11 mouse cellular contexts compared by ENCODE assay signal in genomic region chr11:98873900-98874299, GRCm38 (mm10). TPM values are rescaled to one million over a fixed set of nuclear protein-coding genes. Genes with fewer than 3 reads are reported as not detected.
DNase-seq lines count a peak whose midpoint lies in the region; ATAC-seq and TF ChIP-seq lines count a peak whose summit lies in the region.
"Had no signal": no experiment of that assay in that cellular context is flagged by ENCODE, and none has a peak within 500 bp of the region (broad histone marks: within the 10 kb centered on the region; RNA-seq: fewer than 3 reads in every experiment).

No protein-coding gene starts in this region.

- H3K79me2 ChIP-seq in myocyte (ENCODE audit: control insufficient read depth, insufficient read depth) = peaks cover 44% of the 10 kb centered on the region

- peak; percentile 50 for DNase-seq in heart, adult 8-10 months (ENCODE audit: low spot score)
- no peak for DNase-seq in cerebellum, adult 11 months
- DNase-seq in right cerebral cortex, adult 18-20 months = no peak
- DNase-seq: gastrocnemius, postnatal 25 days had no signal

- no peak for TF ChIP-seq POLR2A in myocyte (IDR thresholded peaks at IDR 0.05; ENCODE audit: insufficient read length, low read depth)

- 89% methylated on average over 9 of the region's 9 CpGs for WGBS in heart, embryonic 12.5 days
- 65% methylated on average over 9 of the region's 9 CpGs for WGBS in liver, embryonic 15.5 days (ENCODE audit: insufficient replicate concordance)
- WGBS in forebrain, embryonic 16.5 days = 95% methylated on average over 9 of the region's 9 CpGs

- ATAC-seq in heart, embryonic 12.5 days (ENCODE audit: insufficient number of reproducible peaks, low FRiP score) = no peak
- peak; percentile 92 for ATAC-seq in erythroblast, adult 5-6 weeks (replicated peaks; ENCODE audit: low FRiP score, poor library complexity, severe bottlenecking)
- peak; percentile 64 for ATAC-seq in liver, embryonic 15.5 days (ENCODE audit: insufficient read depth)
- no peak for ATAC-seq in forebrain, embryonic 16.5 days

- H3K27ac ChIP-seq in heart, embryonic 12.5 days (ENCODE audit: poor library complexity, severe bottlenecking) = no peak overlapping the region
- no peak overlapping the region for H3K27ac ChIP-seq in liver, embryonic 15.5 days (replicated peaks)
- no peak overlapping the region for H3K27ac ChIP-seq in forebrain, embryonic 16.5 days (ENCODE audit: low read length)
- H3K27ac ChIP-seq: limb, embryonic 10.5 days had no signal

- no peak overlapping the region for H3K4me2 ChIP-seq in heart, embryonic 12.5 days
- H3K4me2 ChIP-seq in liver, embryonic 15.5 days = no peak overlapping the region
- peak overlapping the region; percentile 8 for H3K4me2 ChIP-seq in myocyte (ENCODE audit: low read depth)
- no peak overlapping the region for H3K4me2 ChIP-seq in forebrain, embryonic 16.5 days (ENCODE audit: low read length)

- H3K4me1 ChIP-seq in heart, embryonic 12.5 days (replicated peaks) = peaks cover 28% of the 10 kb centered on the region
- H3K4me1 ChIP-seq in liver, embryonic 15.5 days (replicated peaks) = peaks cover 25% of the 10 kb centered on the region
- peaks cover 6% of the 10 kb centered on the region for H3K4me1 ChIP-seq in forebrain, embryonic 16.5 days (replicated peaks; ENCODE audit: control insufficient read depth, insufficient read depth, low read length)

- H3ac ChIP-seq in myocyte (ENCODE audit: control insufficient read depth, insufficient read length) = no peak overlapping the region

- no peak overlapping the region for H3K4me3 ChIP-seq in heart, embryonic 12.5 days
- H3K4me3 ChIP-seq in liver, embryonic 15.5 days (replicated peaks) = no peak overlapping the region
- H3K4me3 ChIP-seq in myocyte = no peak overlapping the region
- H3K4me3 ChIP-seq in forebrain, embryonic 16.5 days (replicated peaks; ENCODE audit: low read length) = no peak overlapping the region
- H3K4me3 ChIP-seq: erythroblast, embryonic 14.5 days; limb, embryonic 10.5 days had no signal

- no peaks in the 10 kb centered on the region for H3K27me3 ChIP-seq in heart, embryonic 12.5 days (replicated peaks)
- no peaks in the 10 kb centered on the region for H3K27me3 ChIP-seq in liver, embryonic 15.5 days
- no peaks in the 10 kb centered on the region for H3K27me3 ChIP-seq in myocyte (ENCODE audit: control insufficient read depth, insufficient read depth, insufficient read length)
- no peaks in the 10 kb centered on the region for H3K27me3 ChIP-seq in forebrain, embryonic 16.5 days (replicated peaks; ENCODE audit: control insufficient read depth, insufficient read depth, low read length)

- no peak overlapping the region for H3K9ac ChIP-seq in heart, embryonic 12.5 days
- H3K9ac ChIP-seq in liver, embryonic 15.5 days = no peak overlapping the region
- no peak overlapping the region for H3K9ac ChIP-seq in forebrain, embryonic 16.5 days (replicated peaks; ENCODE audit: low read depth, low read length)

- H3K9me3 ChIP-seq in heart, embryonic 12.5 days (replicated peaks) = no peaks in the 10 kb centered on the region
- H3K9me3 ChIP-seq in liver, embryonic 15.5 days (replicated peaks) = no peaks in the 10 kb centered on the region
- H3K9me3 ChIP-seq in forebrain, embryonic 16.5 days (ENCODE audit: control insufficient read depth, low read length) = no peaks in the 10 kb centered on the region
- H3K9me3 ChIP-seq: limb, embryonic 10.5 days had no signal

- H3K36me3 ChIP-seq in heart, embryonic 12.5 days = peaks cover 22% of the 10 kb centered on the region
- peaks cover 30% of the 10 kb centered on the region for H3K36me3 ChIP-seq in liver, embryonic 15.5 days (replicated peaks)
- H3K36me3 ChIP-seq in myocyte (ENCODE audit: control insufficient read depth, insufficient read depth) = no peaks in the 10 kb centered on the region
- H3K36me3 ChIP-seq in forebrain, embryonic 16.5 days (ENCODE audit: control insufficient read depth, insufficient read depth) = peaks cover 3% of the 10 kb centered on the region; the same call in 1 of the 2 replicates

TF ChIP-seq in myocyte, 11 proteins besides CTCF, POLR2A, EP300 and RAD21:
- TF ChIP-seq MYOG (IDR thresholded peaks at IDR 0.05; ENCODE audit: control insufficient read depth in 1 of 3, insufficient read depth in 1 of 3, insufficient read length in 2 of 3, low read depth in 2 of 3) (no peak), USF1 (IDR thresholded peaks at IDR 0.05; ENCODE audit: low read depth) (no peak), MAX (IDR thresholded peaks at IDR 0.05; ENCODE audit: low read depth) (no peak), TCF3 (IDR thresholded peaks at IDR 0.05; ENCODE audit: insufficient read length, low read depth) (no peak), REST (IDR thresholded peaks at IDR 0.05; ENCODE audit: insufficient read depth, insufficient read length) (no peak), SRF (IDR thresholded peaks at IDR 0.05; ENCODE audit: control insufficient read depth, insufficient read length, low read depth) (no peak), MYOD1 (IDR thresholded peaks at IDR 0.05; ENCODE audit: control insufficient read depth in 1 of 3, insufficient read length in 2 of 3, low read depth in 2 of 3) (no peak), TCF12 (IDR thresholded peaks at IDR 0.05; ENCODE audit: insufficient read depth, poor library complexity, severe bottlenecking) (no peak), POLR2AphosphoS2 (IDR thresholded peaks at IDR 0.05; ENCODE audit: insufficient read length, low read depth) (no peak), E2F4 (IDR thresholded peaks at IDR 0.05; ENCODE audit: insufficient read depth) (no peak), CEBPB (IDR thresholded peaks at IDR 0.05; ENCODE audit: insufficient read depth, poor library complexity, severe bottlenecking) (no peak)

RNA-seq across cellular contexts. Expression of gene Wipf2, which starts 10.5 kb away (rescaled TPM):
- 10 to 100 TPM in 3 of 4 experiments, 1 to 10 TPM in 1; 9.4 to 12.6 (median 11.5) TPM for total RNA-seq in heart, adult 8-10 months (2022)
- 3.0 and 3.3 TPM in 2 replicates for polyA plus RNA-seq in heart, embryonic 12.5 days (2016; fragmentation: Nextera tagmentation; extraction: Ambion mirVana)
- 9.4 and 21.7 TPM in 2 replicates for total RNA-seq in erythroblast, adult 5-6 weeks (2015; ENCODE audit: low replicate concordance)
- total RNA-seq in erythroblast, adult 5-6 weeks (2017; ENCODE audit: low replicate concordance) = 6.4 and 8.2 TPM in 2 replicates
- 1.2 and 1.3 TPM in 2 replicates for polyA plus RNA-seq in liver, embryonic 15.5 days (2015; fragmentation: Nextera tagmentation; extraction: Ambion mirVana)
- 5.3 TPM for polyA plus RNA-seq in myocyte (2012; fragmentation: generic; extraction: Trizol)
- polyA plus RNA-seq in forebrain, embryonic 16.5 days (2015; fragmentation: Nextera tagmentation; extraction: Ambion mirVana) = 4.6 and 5.1 TPM in 2 replicates

RNA-seq across cellular contexts. Expression of gene Cdc6, which starts 33.7 kb away (rescaled TPM):
- under 1 TPM; 0.16 to 0.49 (median 0.25) TPM for total RNA-seq in heart, adult 8-10 months (2022)
- polyA plus RNA-seq in heart, embryonic 12.5 days (2016; fragmentation: Nextera tagmentation; extraction: Ambion mirVana) = 27.0 and 27.7 TPM in 2 replicates
- total RNA-seq in erythroblast, adult 5-6 weeks (2015; ENCODE audit: low replicate concordance) = 20.0 and 20.1 TPM in 2 replicates
- total RNA-seq in erythroblast, adult 5-6 weeks (2017; ENCODE audit: low replicate concordance) = 46.7 and 54.2 TPM in 2 replicates
- 54.6 and 58.0 TPM in 2 replicates for polyA plus RNA-seq in liver, embryonic 15.5 days (2015; fragmentation: Nextera tagmentation; extraction: Ambion mirVana)
- polyA plus RNA-seq in myocyte (2012; fragmentation: generic; extraction: Trizol) = 2.6 TPM
- 10.3 and 10.9 TPM in 2 replicates for polyA plus RNA-seq in forebrain, embryonic 16.5 days (2015; fragmentation: Nextera tagmentation; extraction: Ambion mirVana)

RNA-seq across cellular contexts. Expression of gene Rapgefl1, which starts 37.3 kb away (rescaled TPM):
- 1 to 10 TPM in 1 of 4 experiments, under 1 TPM in 3; 0.38 to 1.1 (median 0.76) TPM for total RNA-seq in heart, adult 8-10 months (2022)
- polyA plus RNA-seq in heart, embryonic 12.5 days (2016; fragmentation: Nextera tagmentation; extraction: Ambion mirVana) = 0.51 and 1.0 TPM in 2 replicates
- not detected in 2 replicates for total RNA-seq in erythroblast, adult 5-6 weeks (2015; ENCODE audit: low replicate concordance)
- total RNA-seq in erythroblast, adult 5-6 weeks (2017; ENCODE audit: low replicate concordance) = 0.42 TPM in 1 of 2 replicates, not detected in the other
- 0.24 and 0.28 TPM in 2 replicates for polyA plus RNA-seq in liver, embryonic 15.5 days (2015; fragmentation: Nextera tagmentation; extraction: Ambion mirVana)
- polyA plus RNA-seq in myocyte (2012; fragmentation: generic; extraction: Trizol) = 3.5 TPM
- 4.5 and 7.3 TPM in 2 replicates for polyA plus RNA-seq in forebrain, embryonic 16.5 days (2015; fragmentation: Nextera tagmentation; extraction: Ambion mirVana)
- polyA plus RNA-seq: erythroblast, embryonic 14.5 days had no signal

RNA-seq across cellular contexts. Expression of gene Rara, which starts 53.7 kb away (rescaled TPM):
- total RNA-seq in heart, adult 8-10 months (2022) = 10 to 100 TPM; 10.8 to 13.5 (median 11.9) TPM
- 33.8 and 35.1 TPM in 2 replicates for polyA plus RNA-seq in heart, embryonic 12.5 days (2016; fragmentation: Nextera tagmentation; extraction: Ambion mirVana)
- total RNA-seq in erythroblast, adult 5-6 weeks (2015; ENCODE audit: low replicate concordance) = 13.1 and 13.2 TPM in 2 replicates
- 2.8 TPM in 2 replicates for total RNA-seq in erythroblast, adult 5-6 weeks (2017; ENCODE audit: low replicate concordance)
- polyA plus RNA-seq in liver, embryonic 15.5 days (2015; fragmentation: Nextera tagmentation; extraction: Ambion mirVana) = 4.4 and 4.5 TPM in 2 replicates
- polyA plus RNA-seq in myocyte (2012; fragmentation: generic; extraction: Trizol) = 27.3 TPM
- polyA plus RNA-seq in forebrain, embryonic 16.5 days (2015; fragmentation: Nextera tagmentation; extraction: Ambion mirVana) = 9.5 and 10.6 TPM in 2 replicates

Comparison
In these comparisons a context has a peak if more than half of its experiments do, and no peak if none do; other contexts are left out.
1. ATAC-seq: peak in erythroblast, adult 5-6 weeks (single experiment) and liver, embryonic 15.5 days (single experiment); none in heart, embryonic 12.5 days (single experiment) and forebrain, embryonic 16.5 days (single experiment).